32 mouse cellular contexts compared by ENCODE assay signal in the genomic region with DNA sequence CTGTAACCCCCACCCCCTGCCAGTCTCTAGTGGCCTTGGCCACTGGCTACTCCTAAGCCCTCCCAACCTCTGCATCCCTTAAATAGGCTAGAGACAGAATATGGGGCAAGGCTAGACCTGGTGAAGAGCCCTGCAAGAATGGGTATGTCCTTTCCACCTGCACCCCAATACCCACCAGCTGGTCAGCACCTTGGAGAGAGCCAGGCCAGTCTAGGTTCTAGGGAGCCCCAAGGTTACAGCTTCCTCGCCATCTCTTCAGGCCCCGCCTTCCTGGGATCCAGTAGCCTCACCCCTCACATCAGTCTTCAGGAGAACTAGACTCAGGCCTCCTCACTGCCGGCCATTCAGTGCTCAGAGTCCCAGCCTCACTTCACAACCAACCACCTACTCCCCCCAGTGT. TPM values are rescaled to one million over a fixed set of nuclear protein-coding genes. Genes with fewer than 3 reads are reported as not detected.
A peak's percentile ranks its signal among the peaks of the same experiment; 100 is the strongest.
DNase-seq lines count a peak whose midpoint lies in the region; ATAC-seq and TF ChIP-seq lines count a peak whose summit lies in the region.
"Had no signal": no experiment of that assay in that cellular context is flagged by ENCODE, and none has a peak within 500 bp of the region (broad histone marks: within the 10 kb centered on the region; RNA-seq: fewer than 3 reads in every experiment).

No protein-coding gene starts in this region.

- H3K4me2 ChIP-seq in forebrain, embryonic 15.5 days (replicated peaks) = no peak overlapping the region
- no peak overlapping the region for H3K4me2 ChIP-seq in lung, embryonic 14.5 days
- no peak overlapping the region for H3K4me2 ChIP-seq in midbrain, embryonic 13.5 days (replicated peaks)
- H3K4me2 ChIP-seq: heart, embryonic 12.5 days; hindbrain, embryonic 14.5 days; midbrain, embryonic 12.5 days; stomach, embryonic 15.5 days had no signal

- no peak for TF ChIP-seq CTCF in lung, embryonic 14.5 days (IDR thresholded peaks at IDR 0.05; ENCODE audit: low read depth)

- peaks cover 65% of the 10 kb centered on the region for H3K4me1 ChIP-seq in forebrain, embryonic 10.5 days
- peaks cover 10% of the 10 kb centered on the region for H3K4me1 ChIP-seq in forebrain, embryonic 15.5 days
- H3K4me1 ChIP-seq in lung, embryonic 14.5 days (ENCODE audit: insufficient read depth) = peaks cover 3% of the 10 kb centered on the region; the same call in 1 of the 2 replicates
- H3K4me1 ChIP-seq in midbrain, embryonic 13.5 days (replicated peaks) = peaks cover 17% of the 10 kb centered on the region

- no peak overlapping the region for H3K4me3 ChIP-seq in forebrain, embryonic 10.5 days
- no peak overlapping the region for H3K4me3 ChIP-seq in forebrain, embryonic 15.5 days
- no peak overlapping the region for H3K4me3 ChIP-seq in lung, embryonic 14.5 days (ENCODE audit: low read depth, low read length)
- no peak overlapping the region for H3K4me3 ChIP-seq in midbrain, embryonic 13.5 days (replicated peaks)
- H3K4me3 ChIP-seq: embryonic facial prominence, embryonic 13.5 days; erythroblast, embryonic 14.5 days; heart, adult 2 months; heart, embryonic 12.5 days; midbrain, embryonic 12.5 days; stomach, embryonic 15.5 days had no signal

- no peak overlapping the region for H3K9ac ChIP-seq in forebrain, embryonic 15.5 days (replicated peaks)
- no peak overlapping the region for H3K9ac ChIP-seq in lung, embryonic 14.5 days
- H3K9ac ChIP-seq in midbrain, embryonic 13.5 days (replicated peaks) = no peak overlapping the region
- H3K9ac ChIP-seq: embryonic facial prominence, embryonic 13.5 days; heart, embryonic 12.5 days; hindbrain, embryonic 14.5 days; kidney, embryonic 15.5 days; liver, embryonic 14.5 days; midbrain, embryonic 12.5 days; stomach, embryonic 15.5 days had no signal

- no peaks in the 10 kb centered on the region for H3K36me3 ChIP-seq in forebrain, embryonic 10.5 days (replicated peaks)
- no peaks in the 10 kb centered on the region for H3K36me3 ChIP-seq in forebrain, embryonic 15.5 days
- no peaks in the 10 kb centered on the region for H3K36me3 ChIP-seq in lung, embryonic 14.5 days (ENCODE audit: insufficient read depth)
- H3K36me3 ChIP-seq in midbrain, embryonic 13.5 days = no peaks in the 10 kb centered on the region
- H3K36me3 ChIP-seq: embryonic facial prominence, embryonic 13.5 days; heart, embryonic 12.5 days; kidney, embryonic 15.5 days; midbrain, embryonic 12.5 days; stomach, embryonic 15.5 days had no signal

- H3K27ac ChIP-seq in forebrain, embryonic 10.5 days = 0 out of 2 replicates have a peak overlapping the region, but pooled peaks have one; percentile 31
- no peak overlapping the region for H3K27ac ChIP-seq in forebrain, embryonic 15.5 days (replicated peaks)
- no peak overlapping the region for H3K27ac ChIP-seq in lung, embryonic 14.5 days (ENCODE audit: low read depth)
- no peak overlapping the region for H3K27ac ChIP-seq in midbrain, embryonic 13.5 days
- H3K27ac ChIP-seq: embryonic facial prominence, embryonic 13.5 days; heart, adult 2 months; hindbrain, embryonic 14.5 days; liver, embryonic 14.5 days; midbrain, embryonic 12.5 days; stomach, embryonic 15.5 days had no signal

- 27% methylated on average over 3 of the region's 3 CpGs for WGBS in forebrain, embryonic 10.5 days
- WGBS in forebrain, embryonic 15.5 days = 33% methylated on average over 3 of the region's 3 CpGs
- 20% methylated on average over 3 of the region's 3 CpGs for WGBS in lung, embryonic 14.5 days
- 45% methylated on average over 3 of the region's 3 CpGs for WGBS in midbrain, embryonic 13.5 days

- no peaks in the 10 kb centered on the region for H3K9me3 ChIP-seq in forebrain, embryonic 10.5 days
- no peaks in the 10 kb centered on the region for H3K9me3 ChIP-seq in forebrain, embryonic 15.5 days
- H3K9me3 ChIP-seq in lung, embryonic 14.5 days (ENCODE audit: low read depth, low read length) = no peaks in the 10 kb centered on the region
- H3K9me3 ChIP-seq in midbrain, embryonic 13.5 days = no peaks in the 10 kb centered on the region
- H3K9me3 ChIP-seq: embryonic facial prominence, embryonic 13.5 days; heart, embryonic 12.5 days; kidney, embryonic 15.5 days; midbrain, embryonic 12.5 days; stomach, embryonic 15.5 days had no signal

- ATAC-seq in forebrain, embryonic 15.5 days (replicated peaks) = no peak
- no peak for ATAC-seq in lung, embryonic 14.5 days (ENCODE audit: insufficient read depth)
- ATAC-seq in common myeloid progenitor, adult 5-6 weeks (replicated peaks; ENCODE audit: low read depth, poor library complexity, severe bottlenecking) = peak; percentile 45
- no peak for ATAC-seq in midbrain, embryonic 13.5 days
- ATAC-seq: CD4-positive, CD25-positive, alpha-beta regulatory T cell, adult 4 months; forebrain, embryonic 14.5 days; intestine, postnatal 0 days had no signal

- H3K27me3 ChIP-seq in forebrain, embryonic 10.5 days (ENCODE audit: poor library complexity, severe bottlenecking) = peaks cover 32% of the 10 kb centered on the region
- no peaks in the 10 kb centered on the region for H3K27me3 ChIP-seq in forebrain, embryonic 15.5 days
- H3K27me3 ChIP-seq in lung, embryonic 14.5 days (ENCODE audit: insufficient read depth, low read length) = no peaks in the 10 kb centered on the region
- H3K27me3 ChIP-seq in midbrain, embryonic 13.5 days = no peaks in the 10 kb centered on the region
- H3K27me3 ChIP-seq: embryonic facial prominence, embryonic 13.5 days; kidney, embryonic 15.5 days; stomach, embryonic 15.5 days had no signal

- no peak for DNase-seq in forebrain, embryonic 10.5 days (ENCODE audit: extremely low spot score, low spot score)
- DNase-seq in lung, embryonic 14.5 days = peak; percentile 51
- no peak for DNase-seq in lung, postnatal 4 days
- DNase-seq in ovary, postnatal 14 days (ENCODE audit: low spot score) = no peak
- DNase-seq: cerebellum, adult 11 months; cerebellum, adult 9-10 months; cerebellum, postnatal 36 days; gastrocnemius, postnatal 25 days; heart, adult 2 months; heart, postnatal 4 days; left cerebral cortex, postnatal 4 days; liver; lung, adult 2 months; lung, postnatal 14 days; right cerebral cortex, postnatal 25 days had no signal

RNA-seq across cellular contexts. Expression of gene Spdef, which starts 4.4 kb away (rescaled TPM):
- polyA plus RNA-seq in forebrain, embryonic 10.5 days (2016; fragmentation: Nextera tagmentation; extraction: Ambion mirVana) = 0.31 TPM in 1 of 2 replicates, not detected in the other
- polyA plus RNA-seq in forebrain, embryonic 15.5 days (2015; fragmentation: Nextera tagmentation; extraction: Ambion mirVana) = 0.49 and 0.51 TPM in 2 replicates
- 0.88 and 1.1 TPM in 2 replicates for polyA plus RNA-seq in lung, embryonic 14.5 days (2014; fragmentation: Nextera tagmentation; extraction: Ambion mirVana)
- total RNA-seq in common myeloid progenitor, adult 5-6 weeks (2017) = not detected in 2 replicates
- polyA plus RNA-seq in midbrain, embryonic 13.5 days (2015; fragmentation: Nextera tagmentation; extraction: Ambion mirVana) = 0.90 and 1.3 TPM in 2 replicates
- total RNA-seq: gastrocnemius, adult 18-20 months; heart, adult 2 months; layer of hippocampus, postnatal 25 days; megakaryocyte, adult 5-6 weeks had no signal
- polyA plus RNA-seq: CD4-positive, CD25-positive, alpha-beta regulatory T cell, adult 4 months; embryonic facial prominence, embryonic 13.5 days; erythroblast, embryonic 14.5 days; liver, embryonic 14.5 days had no signal
